ENCODE assay signal across 17 mouse cellular contexts in genomic region chr5:99694712-99695360, GRCm38 (mm10). TPM values are rescaled to one million over a fixed set of nuclear protein-coding genes. Genes with fewer than 3 reads are reported as not detected.
DNase-seq lines count a peak whose midpoint lies in the region; ATAC-seq lines count a peak whose summit lies in the region.
"Had no signal": no experiment of that assay in that cellular context is flagged by ENCODE, and none has a peak within 500 bp of the region (broad histone marks: within the 10 kb centered on the region; RNA-seq: fewer than 3 reads in every experiment).

No protein-coding gene starts in this region.

- H3K4me1 ChIP-seq in midbrain, embryonic 12.5 days = no peaks in the 10 kb centered on the region
- peaks cover 5% of the 10 kb centered on the region; the same call in 1 of the 2 replicates for H3K4me1 ChIP-seq in midbrain, embryonic 16.5 days (ENCODE audit: control insufficient read depth, insufficient read depth, low read length)
- H3K4me1 ChIP-seq: embryonic facial prominence, embryonic 12.5 days; lung, embryonic 15.5 days; stomach, embryonic 15.5 days had no signal

- no peak overlapping the region for H3K4me3 ChIP-seq in midbrain, embryonic 12.5 days
- H3K4me3 ChIP-seq in midbrain, embryonic 16.5 days (ENCODE audit: low read depth, low read length) = no peak overlapping the region
- H3K4me3 ChIP-seq: embryonic facial prominence, embryonic 12.5 days; lung, embryonic 15.5 days; megakaryocyte, embryonic 14.5 days; stomach, embryonic 15.5 days had no signal

- H3K4me2 ChIP-seq in midbrain, embryonic 12.5 days (replicated peaks) = no peak overlapping the region
- no peak overlapping the region for H3K4me2 ChIP-seq in midbrain, embryonic 16.5 days (ENCODE audit: low read length)
- H3K4me2 ChIP-seq: embryonic facial prominence, embryonic 12.5 days; lung, embryonic 15.5 days; stomach, embryonic 15.5 days had no signal

- no peak for DNase-seq in frontal cortex, postnatal 10 days (ENCODE audit: low spot score in 2 of 2)
- peak; percentile 22 to 32 for DNase-seq in layer of hippocampus, adult 8-10 months (ENCODE audit: low spot score in 2 of 2)
- peak; percentile 30 to 34 for DNase-seq in right cerebral cortex, adult 2 months (ENCODE audit: low spot score in 2 of 2)
- DNase-seq in heart, postnatal 14 days = no peak
- DNase-seq: cerebellum, adult 8-10 months; heart, postnatal 10 days; kidney, postnatal 25 days had no signal

- no peak overlapping the region for H3K9ac ChIP-seq in midbrain, embryonic 12.5 days (replicated peaks)
- no peak overlapping the region for H3K9ac ChIP-seq in midbrain, embryonic 16.5 days (ENCODE audit: low read depth, low read length)
- H3K9ac ChIP-seq: embryonic facial prominence, embryonic 12.5 days; lung, embryonic 15.5 days; stomach, embryonic 15.5 days had no signal

- 77% methylated on average over 13 of the region's 13 CpGs for whole genome bisulfite sequencing in midbrain, embryonic 12.5 days
- 67% methylated on average over 13 of the region's 13 CpGs for WGBS in midbrain, embryonic 16.5 days

- H3K9me3 ChIP-seq in midbrain, embryonic 12.5 days = no peaks in the 10 kb centered on the region
- H3K9me3 ChIP-seq in midbrain, embryonic 16.5 days (replicated peaks; ENCODE audit: control insufficient read depth, low read length, poor library complexity, severe bottlenecking) = no peaks in the 10 kb centered on the region
- H3K9me3 ChIP-seq: embryonic facial prominence, embryonic 12.5 days; lung, embryonic 15.5 days; megakaryocyte, embryonic 14.5 days; stomach, embryonic 15.5 days had no signal

- H3K27me3 ChIP-seq in midbrain, embryonic 12.5 days = peaks cover 22% of the 10 kb centered on the region
- no peaks in the 10 kb centered on the region for H3K27me3 ChIP-seq in midbrain, embryonic 16.5 days (ENCODE audit: control insufficient read depth, insufficient read depth, low read depth, low read length)
- H3K27me3 ChIP-seq: embryonic facial prominence, embryonic 12.5 days; lung, embryonic 15.5 days; stomach, embryonic 15.5 days had no signal

- ATAC-seq in frontal cortex, adult (ENCODE audit: low TSS enrichment) = peak; percentile 89
- peak; percentile 56; the same call in 1 of the 2 replicates for ATAC-seq in midbrain, embryonic 12.5 days (ENCODE audit: low FRiP score, low read depth)
- ATAC-seq in midbrain, embryonic 16.5 days = no peak
- no peak for ATAC-seq in megakaryocyte progenitor cell, adult 5-6 weeks (replicated peaks; ENCODE audit: poor library complexity)
- ATAC-seq: intestine, embryonic 16.5 days had no signal

- peak overlapping the region; percentile 39; the same call in 1 of the 2 replicates for H3K27ac ChIP-seq in midbrain, embryonic 12.5 days (replicated peaks)
- H3K27ac ChIP-seq in midbrain, embryonic 16.5 days (ENCODE audit: low read length) = no peak overlapping the region
- H3K27ac ChIP-seq: embryonic facial prominence, embryonic 12.5 days; lung, embryonic 15.5 days; stomach, embryonic 15.5 days had no signal

- no peaks in the 10 kb centered on the region for H3K36me3 ChIP-seq in midbrain, embryonic 12.5 days
- H3K36me3 ChIP-seq in midbrain, embryonic 16.5 days (ENCODE audit: control insufficient read depth, insufficient read depth, low read length) = no peaks in the 10 kb centered on the region
- H3K36me3 ChIP-seq: embryonic facial prominence, embryonic 12.5 days; G1E; lung, embryonic 15.5 days; stomach, embryonic 15.5 days had no signal

- intact Hi-C loops in heart, postnatal 14 days (cut with DNase I) = no loop called here

RNA-seq across cellular contexts. Expression of gene Rasgef1b, which starts 34.0 kb away (rescaled TPM):
- 41.9 and 46.6 TPM in 2 replicates for polyA plus RNA-seq in midbrain, embryonic 12.5 days (2016; fragmentation: Nextera tagmentation; extraction: Ambion mirVana)
- polyA plus RNA-seq in midbrain, embryonic 16.5 days (2015; fragmentation: Nextera tagmentation; extraction: Ambion mirVana) = 59.7 and 69.0 TPM in 2 replicates
- 10 to 100 TPM; 15.6 to 18.0 (median 16.5) TPM for total RNA-seq in layer of hippocampus, adult 8-10 months (2022)
- total RNA-seq in megakaryocyte progenitor cell, adult 5-6 weeks (2015) = 0.83 and 1.8 TPM in 2 replicates
- 1.9 and 2.2 TPM in 2 replicates for total RNA-seq in megakaryocyte progenitor cell, adult 5-6 weeks (2017)
- 10 to 100 TPM; 10.3 to 12.3 TPM for total RNA-seq in heart, postnatal 14 days (2021)
- polyA plus RNA-seq: G1E had no signal

Comparison
In these comparisons a context has a peak if more than half of its experiments do, and no peak if none do; other contexts are left out.
1. ATAC-seq: peak in frontal cortex, adult (single experiment) and midbrain, embryonic 12.5 days (single experiment); none in midbrain, embryonic 16.5 days (single experiment) and megakaryocyte progenitor cell, adult 5-6 weeks (single experiment).
2. DNase-seq: peak in layer of hippocampus, adult 8-10 months (2 of 2) and right cerebral cortex, adult 2 months (2 of 2); none in frontal cortex, postnatal 10 days (0 of 2) and heart, postnatal 14 days (0 of 2).